Mouse (Mus musculus) urinary bladder, postnatal 25 days (tissue): ENCODE measurements at regions not wholly inside any gene's neighbourhood (a gene's known extent, or its start where the extent isn't known, plus 50 kb on each side); places are given as distances from the start of the nearest gene placed in this dataset.
"Not testable (repeated sequence)": the region's sequence is repeated elsewhere in the genome, so short reads cannot be mapped to it uniquely, and the experiment has no call there.

ENCODE experiments used
- DNase-seq: peaks from one replicate; pipeline ENCODE4 v3.0.0; 2022; ENCODE audit warnings: low spot score

GRCm38 (mm10) chr14:19080001-19080400 lies 185.9 kb upstream of the Ube2e2 start:
- not testable (repeated sequence) for DNase-seq

- peak; percentile 56 for DNase-seq
Measured at GRCm38 (mm10) chr14:19041984-19042760, 148.1 kb upstream of the Ube2e2 start.

GRCm38 (mm10) chr14:19020102-19020501 lies 126.0 kb upstream of the Ube2e2 start:
- no peak for DNase-seq

- DNase-seq, result no peak
Measured at GRCm38 (mm10) chr14:19015406-19015805, 121.3 kb upstream of the Ube2e2 start.

- not testable (repeated sequence) for DNase-seq
Measured at GRCm38 (mm10) chr14:19013558-19013957, 119.5 kb upstream of the Ube2e2 start.

GRCm38 (mm10) chr14:18983901-18984300 lies 89.8 kb upstream of the Ube2e2 start:
- DNase-seq, result no peak

- no peak for DNase-seq
Measured at GRCm38 (mm10) chr14:18963864-18964263, 69.8 kb upstream of the Ube2e2 start.

GRCm38 (mm10) chr14:18963287-18963686 lies 69.2 kb upstream of the Ube2e2 start:
- DNase-seq, result no peak
